Mouse (Mus musculus): Measurements from ENCODE around the gene Nlgn2. TPM values are rescaled to one million over a fixed set of nuclear protein-coding genes. Genes with fewer than 3 reads are reported as not detected.
A peak's percentile ranks its signal among the peaks of the same experiment; 100 is the strongest.

Nlgn2 gene
- total and polyA plus RNA-seq, 2 experiments from 2014 or later, result 18.2 to 104 TPM

- DNase-seq, result no peak
- Histone ChIP-seq H3K27ac (ENCODE audit: low read depth, low read length) (no peak overlapping the region), H3K4me1 (ENCODE audit: insufficient read depth) (peaks cover 9% of the 10 kb centered on the region), H3K27me3 (ENCODE audit: insufficient read depth, low read length) (no peaks in the 10 kb centered on the region), H3K36me3 (ENCODE audit: insufficient read depth) (peaks cover 42% of the 10 kb centered on the region), H3K4me3 (ENCODE audit: low read depth, low read length) (no peak overlapping the region), H3K4me2 (ENCODE audit: low read depth) (no peak overlapping the region), H3K9ac (no peak overlapping the region), H3K9me3 (ENCODE audit: low read length) (no peaks in the 10 kb centered on the region)
- ATAC-seq, result no peak
- no peak for TF ChIP-seq CTCF (IDR thresholded peaks at IDR 0.05; ENCODE audit: low read depth)
- 70% methylated on average over 8 of the region's 8 CpGs for WGBS
Measured at GRCm38 (mm10) chr11:69850754-69851153, 13.2 kb upstream of the Nlgn2 start.

DNA sequence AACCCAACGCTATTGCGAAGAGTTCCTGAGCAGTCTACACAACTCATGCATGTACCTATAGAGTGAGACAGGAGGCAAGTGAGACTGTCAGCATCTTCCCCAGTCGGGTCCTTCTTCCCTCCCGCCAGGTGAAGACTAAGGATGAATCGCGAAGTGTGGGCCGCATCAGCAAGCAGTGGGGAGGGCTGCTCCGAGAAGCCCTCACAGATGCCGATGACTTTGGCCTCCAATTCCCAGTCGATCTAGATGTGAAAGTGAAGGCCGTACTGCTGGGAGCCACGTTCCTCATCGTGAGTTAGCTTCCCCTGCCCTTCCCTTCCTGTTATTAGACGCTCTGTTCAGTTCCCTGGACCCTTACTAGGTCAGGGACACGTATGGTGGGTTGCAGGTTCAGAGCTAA, 12.3 kb upstream of the Nlgn2 start:
- Histone ChIP-seq H3K4me3 (ENCODE audit: low read depth, low read length) (no peak overlapping the region), H3K9ac (no peak overlapping the region), H3K9me3 (ENCODE audit: low read length) (no peaks in the 10 kb centered on the region), H3K27me3 (ENCODE audit: insufficient read depth, low read length) (no peaks in the 10 kb centered on the region), H3K27ac (ENCODE audit: low read depth, low read length) (no peak overlapping the region), H3K4me2 (ENCODE audit: low read depth) (no peak overlapping the region), H3K4me1 (ENCODE audit: insufficient read depth) (peaks cover 11% of the 10 kb centered on the region), H3K36me3 (ENCODE audit: insufficient read depth) (peaks cover 42% of the 10 kb centered on the region)
- ATAC-seq, result no peak
- no peak for TF ChIP-seq CTCF (IDR thresholded peaks at IDR 0.05; ENCODE audit: low read depth)
- 92% methylated on average over 15 of the region's 15 CpGs for WGBS
- DNase-seq, result no peak

DNA sequence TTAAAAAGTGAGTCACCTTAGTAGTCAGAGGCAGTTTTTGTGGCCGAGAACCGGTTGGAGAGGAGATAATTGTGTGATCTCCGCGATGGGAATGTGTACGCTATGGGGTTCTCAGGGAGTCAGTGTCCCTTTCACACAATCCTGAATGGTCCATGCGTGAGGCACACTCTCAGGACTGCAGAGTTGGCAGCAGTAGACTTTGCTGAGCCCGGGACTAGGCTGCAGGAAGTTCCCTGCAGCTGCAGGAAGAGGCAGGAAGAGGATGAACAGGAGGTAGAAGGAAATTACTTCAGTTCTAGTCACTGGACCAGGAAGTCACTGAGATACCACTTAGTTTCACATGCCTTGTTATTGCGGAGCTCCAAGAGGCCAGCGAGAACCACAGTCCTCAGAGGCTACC, 11.5 kb upstream of the Nlgn2 start:
- no peaks in the 10 kb centered on the region for H3K27me3 ChIP-seq (ENCODE audit: insufficient read depth, low read length)
- H3K4me1 ChIP-seq (ENCODE audit: insufficient read depth), result peaks cover 11% of the 10 kb centered on the region
- TF ChIP-seq CTCF (IDR thresholded peaks at IDR 0.05; ENCODE audit: low read depth), result no peak
- DNase-seq, result no peak
- no peak overlapping the region for H3K4me2 ChIP-seq (ENCODE audit: low read depth)
- H3K27ac ChIP-seq (ENCODE audit: low read depth, low read length), result no peak overlapping the region
- peaks cover 42% of the 10 kb centered on the region for H3K36me3 ChIP-seq (ENCODE audit: insufficient read depth)
- 88% methylated on average over 9 of the region's 9 CpGs for WGBS
- no peak overlapping the region for H3K4me3 ChIP-seq (ENCODE audit: low read depth, low read length)
- no peaks in the 10 kb centered on the region for H3K9me3 ChIP-seq (ENCODE audit: low read length)
- no peak overlapping the region for H3K9ac ChIP-seq
- ATAC-seq, result no peak

- DNase-seq (no peak), ATAC-seq (no peak)
- Histone ChIP-seq H3K9me3 (ENCODE audit: low read length) (no peaks in the 10 kb centered on the region), H3K4me1 (ENCODE audit: insufficient read depth) (peaks cover 11% of the 10 kb centered on the region), H3K36me3 (ENCODE audit: insufficient read depth) (peaks cover 42% of the 10 kb centered on the region), H3K27ac (ENCODE audit: low read depth, low read length) (no peak overlapping the region), H3K4me2 (ENCODE audit: low read depth) (peak overlapping the region; percentile 62), H3K27me3 (ENCODE audit: insufficient read depth, low read length) (no peaks in the 10 kb centered on the region), H3K9ac (no peak overlapping the region), H3K4me3 (ENCODE audit: low read depth, low read length) (0 out of 2 replicates have a peak overlapping the region, but pooled peaks have one; percentile 74)
- TF ChIP-seq CTCF (IDR thresholded peaks at IDR 0.05; ENCODE audit: low read depth), result no peak
- WGBS, result 96% methylated on average over 6 of the region's 6 CpGs
Measured at GRCm38 (mm10) chr11:69848021-69848420, 10.4 kb upstream of the Nlgn2 start.

GRCm38 (mm10) chr11:69846738-69847688, 9.4 kb upstream of the Nlgn2 start:
- peaks cover 38% of the 10 kb centered on the region for H3K36me3 ChIP-seq (ENCODE audit: insufficient read depth)
- TF ChIP-seq CTCF (IDR thresholded peaks at IDR 0.05; ENCODE audit: low read depth), result no peak
- peak overlapping the region; percentile 62 for H3K4me2 ChIP-seq (ENCODE audit: low read depth)
- H3K9ac ChIP-seq, result peak overlapping the region; percentile 96
- WGBS, result 11% methylated on average over 37 of the region's 37 CpGs
- peak overlapping the region; percentile 80 for H3K27ac ChIP-seq (ENCODE audit: low read depth, low read length)
- H3K9me3 ChIP-seq (ENCODE audit: low read length), result no peaks in the 10 kb centered on the region
- DNase-seq (peak; percentile 64), ATAC-seq (peak; percentile 40)
- peak overlapping the region; percentile 74 for H3K4me3 ChIP-seq (ENCODE audit: low read depth, low read length)
- H3K27me3 ChIP-seq (ENCODE audit: insufficient read depth, low read length), result no peaks in the 10 kb centered on the region
- peaks cover 11% of the 10 kb centered on the region for H3K4me1 ChIP-seq (ENCODE audit: insufficient read depth)

DNA sequence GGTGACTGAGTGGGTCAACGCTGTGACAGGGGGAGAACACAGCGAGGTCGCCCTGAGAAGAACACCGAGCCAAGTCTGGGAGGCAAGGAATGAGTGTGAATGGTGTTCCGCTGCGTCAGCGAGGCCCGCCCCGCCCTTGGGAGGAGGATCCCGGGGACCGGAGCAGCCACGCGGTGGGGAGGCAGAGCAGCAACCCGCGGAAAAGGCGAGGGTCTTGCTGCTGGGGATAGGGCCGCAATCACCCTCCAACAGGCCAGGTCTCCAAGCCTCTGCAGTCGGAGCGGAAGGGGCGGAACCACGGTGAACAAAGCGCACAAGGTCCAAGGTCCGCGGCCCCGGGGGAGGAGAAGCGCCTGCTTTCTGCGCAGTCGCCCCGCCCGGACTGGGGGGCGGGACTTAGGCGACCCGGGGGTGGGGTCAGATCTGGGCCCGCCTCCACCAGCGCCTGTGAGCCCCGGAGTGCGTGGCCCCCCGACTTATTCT, 8.7 kb upstream of the Nlgn2 start, which contains the start of gene Plscr3:
TSS of gene Plscr3 (plus strand) at position 179 of the 483 bp plus-strand sequence.
- Histone ChIP-seq H3K27ac (ENCODE audit: low read depth, low read length) (peak within 1 kb of the TSS; percentile 80), H3K4me1 (ENCODE audit: insufficient read depth) (peaks cover 11% of the 10 kb centered on the region), H3K36me3 (ENCODE audit: insufficient read depth) (peaks cover 30% of the 10 kb centered on the region), H3K4me3 (ENCODE audit: low read depth, low read length) (peak within 1 kb of the TSS; percentile 74), H3K9ac (peak within 1 kb of the TSS; percentile 96), H3K9me3 (ENCODE audit: low read length) (no peaks in the 10 kb centered on the region), H3K27me3 (ENCODE audit: insufficient read depth, low read length) (no peaks in the 10 kb centered on the region), H3K4me2 (ENCODE audit: low read depth) (peak within 1 kb of the TSS; percentile 62)
- 1% methylated on average over 37 of the region's 38 CpGs for WGBS
- peak; percentile 96 for ATAC-seq
- DNase-seq, result peak; percentile 94
- TF ChIP-seq CTCF (IDR thresholded peaks at IDR 0.05; ENCODE audit: low read depth), result peak; percentile 19

DNA sequence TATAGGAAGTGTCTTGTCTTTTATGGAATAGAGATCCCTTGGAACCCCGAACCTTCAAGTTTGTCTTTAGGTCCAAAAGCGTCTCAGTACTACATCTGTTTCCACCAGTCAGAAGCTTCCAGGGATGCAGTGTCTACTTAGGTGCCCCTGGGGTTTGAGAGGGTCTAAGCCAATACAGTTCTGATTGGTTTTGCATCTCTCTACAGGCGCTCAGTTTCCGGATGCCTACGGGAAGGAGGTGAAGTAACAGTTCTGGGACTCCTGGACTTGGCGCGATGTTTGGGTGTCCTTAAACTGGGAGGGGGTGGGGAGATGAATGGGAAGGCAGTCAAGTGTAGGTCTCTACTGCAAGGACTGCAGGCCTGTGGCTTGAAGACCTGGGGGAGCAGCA, 1.1 kb upstream of the Nlgn2 start:
- H3K36me3 ChIP-seq (ENCODE audit: insufficient read depth), result no peaks in the 10 kb centered on the region
- no peaks in the 10 kb centered on the region for H3K27me3 ChIP-seq (ENCODE audit: insufficient read depth, low read length)
- TF ChIP-seq CTCF (IDR thresholded peaks at IDR 0.05; ENCODE audit: low read depth), result no peak
- peaks cover 20% of the 10 kb centered on the region for H3K4me1 ChIP-seq (ENCODE audit: insufficient read depth)
- peak overlapping the region; percentile 87 for H3K4me3 ChIP-seq (ENCODE audit: low read depth, low read length)
- no peaks in the 10 kb centered on the region for H3K9me3 ChIP-seq (ENCODE audit: low read length)
- ATAC-seq (no peak; the same call in 1 of the 2 replicates), DNase-seq (no peak)
- peak overlapping the region; percentile 88 for H3K27ac ChIP-seq (ENCODE audit: low read depth, low read length)
- 3% methylated on average over 7 of the region's 7 CpGs for WGBS
- peak overlapping the region; percentile 95 for H3K4me2 ChIP-seq (ENCODE audit: low read depth)
- H3K9ac ChIP-seq, result peak overlapping the region; percentile 72
